In the genomic region with DNA sequence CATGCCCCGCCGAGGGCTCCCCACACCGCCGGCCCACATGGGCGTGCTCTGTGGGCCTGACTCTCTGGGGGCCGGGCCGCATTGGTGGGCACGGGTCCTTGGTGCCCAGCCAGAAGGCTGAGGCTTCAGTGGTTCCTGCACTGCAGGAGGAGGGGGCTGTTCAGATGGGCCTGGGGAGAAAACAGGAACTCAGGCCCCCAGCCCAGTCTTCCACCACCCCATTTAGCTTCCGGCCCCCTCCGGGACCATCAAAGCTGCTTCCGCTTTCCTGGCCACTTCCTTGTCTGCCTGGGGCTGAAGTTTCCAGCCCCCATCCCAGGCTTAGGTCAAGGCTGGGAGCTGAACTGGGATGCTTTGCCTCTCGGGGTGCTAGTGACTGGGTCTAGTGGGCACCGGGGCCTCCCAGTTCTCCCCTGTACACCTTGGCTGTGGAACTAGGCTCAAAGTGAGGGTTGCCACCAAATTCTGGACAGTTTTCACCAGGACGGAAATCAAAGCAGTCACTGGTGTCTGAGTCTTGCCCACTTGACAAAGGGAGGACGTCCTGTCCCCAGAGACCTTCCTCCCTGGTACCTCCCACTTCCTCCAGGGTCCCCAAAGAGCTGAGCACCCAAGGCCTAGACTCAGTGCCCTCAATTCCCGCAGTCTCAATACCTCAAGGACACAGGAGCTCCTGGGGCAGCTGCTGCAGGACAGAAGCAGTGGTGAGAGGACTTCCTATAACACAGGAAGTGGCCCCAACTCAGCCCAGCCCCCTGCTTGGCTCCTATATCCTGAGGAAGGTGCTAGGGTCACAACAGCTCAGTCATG, we compare ENCODE assay signal across 7 mouse cellular contexts. TPM values are rescaled to one million over a fixed set of nuclear protein-coding genes. Genes with fewer than 3 reads are reported as not detected.
A peak's percentile ranks its signal among the peaks of the same experiment; 100 is the strongest.
DNase-seq lines count a peak whose midpoint lies in the region; ATAC-seq and TF ChIP-seq lines count a peak whose summit lies in the region.

No protein-coding gene starts in this region.

- in situ Hi-C loops in CH12.LX (cut with MboI; ENCODE audit: low pct_ligation_motif_present, low pct_unique_long_range_greater_than_20kb, low sequenced_read_pairs), result no loop called here

- H3K36me3 ChIP-seq in CH12.LX (replicated peaks in 1 of 2; ENCODE audit: control insufficient read depth in 1 of 2, insufficient read depth in 1 of 2, low read length in 1 of 2), result peaks cover 36 to 59% of the 10 kb centered on the region in 2 experiments
- H3K36me3 ChIP-seq in heart, embryonic 14.5 days (ENCODE audit: control insufficient read depth, insufficient read depth, low read length), result peaks cover 47% of the 10 kb centered on the region
- H3K36me3 ChIP-seq in macrophage (ENCODE audit: inconsistent target), result peaks cover 41% of the 10 kb centered on the region

- H3K9me3 ChIP-seq in CH12.LX (replicated peaks; ENCODE audit: low read length), result no peaks in the 10 kb centered on the region
- no peaks in the 10 kb centered on the region for H3K9me3 ChIP-seq in heart, embryonic 14.5 days (ENCODE audit: control insufficient read depth, low read length)

- dilution Hi-C loops in CH12.LX (cut with MboI; ENCODE audit: extremely low pct_ligation_motif_present, extremely low pct_unique_long_range_greater_than_20kb, low sequenced_read_pairs), result no loop called here

- H3K27me3 ChIP-seq in CH12.LX (replicated peaks), result no peaks in the 10 kb centered on the region
- no peaks in the 10 kb centered on the region for H3K27me3 ChIP-seq in heart, embryonic 14.5 days (ENCODE audit: control insufficient read depth, insufficient read depth, low read length)

- peak overlapping the region; percentile 48 to 65 (median 57) for H3K4me3 ChIP-seq in CH12.LX (replicated peaks in 1 of 3; ENCODE audit: low read depth in 2 of 3, low read length in 2 of 3, poor library complexity in 1 of 3)
- peak overlapping the region; percentile 12 to 24 for H3K4me3 ChIP-seq in heart, embryonic 14.5 days (ENCODE audit: control insufficient read depth in 1 of 2, insufficient read depth in 1 of 2, low read depth in 1 of 2, low read length in 2 of 2)
- H3K4me3 ChIP-seq in macrophage (ENCODE audit: inconsistent target), result peak overlapping the region; percentile 90

- TF ChIP-seq EP300 in CH12.LX (IDR thresholded peaks at IDR 0.05; ENCODE audit: low read length), result no peak

- peak overlapping the region; percentile 81 for H3K4me2 ChIP-seq in CH12.LX (ENCODE audit: insufficient read depth, low read depth, poor library complexity, severe bottlenecking)
- peak overlapping the region; percentile 73 for H3K4me2 ChIP-seq in heart, embryonic 14.5 days (ENCODE audit: low read length)

- H3K27ac ChIP-seq in CH12.LX (ENCODE audit: insufficient read depth, low read depth) (peak overlapping the region; percentile 39), macrophage (peak overlapping the region; percentile 88)
- peak overlapping the region; percentile 52 to 88 for H3K27ac ChIP-seq in heart, embryonic 14.5 days (replicated peaks in 1 of 2; ENCODE audit: control insufficient read depth in 1 of 2, insufficient read depth in 1 of 2, low read depth in 2 of 2, low read length in 2 of 2)

- peak overlapping the region; percentile 52 for H3K9ac ChIP-seq in CH12.LX (ENCODE audit: insufficient read depth, low read depth)
- H3K9ac ChIP-seq in heart, embryonic 14.5 days (ENCODE audit: low read length), result peak overlapping the region; percentile 34; the same call in 1 of the 2 replicates

- no peak for ATAC-seq in heart, embryonic 14.5 days (ENCODE audit: insufficient number of reproducible peaks, insufficient read depth, low FRiP score, low read depth)

- H3K79me2 ChIP-seq in CH12.LX (replicated peaks; ENCODE audit: control insufficient read depth, extremely low read depth, insufficient read depth, poor library complexity, severe bottlenecking) (peaks cover 6% of the 10 kb centered on the region; the same call in 1 of the 2 replicates), macrophage (ENCODE audit: inconsistent target) (peaks cover 44% of the 10 kb centered on the region)

- WGBS in heart, embryonic 14.5 days, result 58% methylated on average over 16 of the region's 16 CpGs
- WGBS in macrophage (ENCODE audit: missing documents), result 1% methylated on average over 14 of the region's 16 CpGs

- TF ChIP-seq CTCF in CH12.LX (conservative IDR thresholded peaks at IDR 0.05 in 1 of 2, IDR thresholded peaks at IDR 0.05 in 1 of 2; ENCODE audit: low read depth in 2 of 2, low read length in 2 of 2), result no peak

- TF ChIP-seq RAD21 in CH12.LX (IDR thresholded peaks at IDR 0.05; ENCODE audit: low read depth, low read length), result no peak

- DNase-seq in 416B (ENCODE audit: low read depth) (peak; percentile 79), CH12.LX (ENCODE audit: extremely low read depth) (peak; percentile 59)
- peak; percentile 61 for DNase-seq in kidney, postnatal 14 days
- peak; percentile 54 to 62 for DNase-seq in thymus, postnatal 10 days (ENCODE audit: low spot score in 2 of 2)
- no peak for DNase-seq in cerebellum, adult 11-12 months

- TF ChIP-seq POLR2A in CH12.LX (IDR thresholded peaks at IDR 0.05; ENCODE audit: low read depth, low read length), result peak; percentile 45; the same call in 1 of the 2 replicates

- H3K4me1 ChIP-seq in CH12.LX (ENCODE audit: control insufficient read depth in 1 of 2, insufficient read depth in 2 of 2), result peaks cover 14 to 36% of the 10 kb centered on the region in 2 experiments
- peaks cover 10 to 23% of the 10 kb centered on the region in 2 experiments for H3K4me1 ChIP-seq in heart, embryonic 14.5 days (ENCODE audit: control insufficient read depth in 2 of 2, insufficient read depth in 2 of 2, low read length in 2 of 2)

TF ChIP-seq in CH12.LX, 34 proteins besides CTCF, POLR2A, EP300 and RAD21 (continues in another document):
- 0 out of 2 replicates have a peak, but pooled peaks have one; percentile 9 for TF ChIP-seq MEF2A (IDR thresholded peaks at IDR 0.05; ENCODE audit: borderline replicate concordance, low read depth, low read length)
- no peak for TF ChIP-seq MAX (IDR thresholded peaks at IDR 0.05; ENCODE audit: low read length)
- TF ChIP-seq ELF1 (IDR thresholded peaks at IDR 0.05; ENCODE audit: low read depth, low read length), result peak; percentile 84
- TF ChIP-seq ZMIZ1 (IDR thresholded peaks at IDR 0.05; ENCODE audit: low read depth, low read length), result 0 out of 2 replicates have a peak, but pooled peaks have one; percentile 26
- 0 out of 2 replicates have a peak, but pooled peaks have one; percentile 1 for TF ChIP-seq KAT2A (IDR thresholded peaks at IDR 0.05; ENCODE audit: insufficient replicate concordance, low read length)
- TF ChIP-seq ETS1 (conservative IDR thresholded peaks at IDR 0.05; ENCODE audit: low read depth, low read length), result no peak

RNA-seq across cellular contexts. Expression of a gene that starts 2.4 kb away (rescaled TPM):
- total RNA-seq in CH12.LX (2012; rRNA removed), result 48.9 and 51.1 TPM in 2 replicates
- 17.6 and 18.8 TPM in 2 replicates for total RNA-seq in CH12.LX (2014; rRNA removed)
- 47.6 and 54.6 TPM in 2 replicates for polyA plus RNA-seq in CH12.LX (2012; ENCODE audit: insufficient read length, low read depth)
- 16.7 and 17.2 TPM in 2 replicates for polyA plus RNA-seq in heart, embryonic 14.5 days (2014; fragmentation: Nextera tagmentation; extraction: Ambion mirVana)
- 100 to 1,000 TPM in 15 of 26 experiments, 10 to 100 TPM in 11; 19.1 to 204 (median 103) TPM for total RNA-seq in macrophage (2018; cell fraction: chromatin; rRNA removed)
- total RNA-seq in macrophage (2018; cell fraction: cytosol; rRNA removed), result 10 to 100 TPM; 20.1 to 61.2 (median 43.2) TPM
- 100 to 1,000 TPM in 2 of 26 experiments, 10 to 100 TPM in 24; 18.2 to 149 (median 64.2) TPM for total RNA-seq in macrophage (2018; cell fraction: nucleus; rRNA removed)
- 29.5 to 49.9 TPM (median 44.1 TPM) in 3 replicates for polyA plus RNA-seq in macrophage (2018)

RNA-seq across cellular contexts. Expression of a gene that starts 23.9 kb away (rescaled TPM):
- total RNA-seq in CH12.LX (2012; rRNA removed) (21.0 and 22.1 TPM in 2 replicates), CH12.LX (2014; rRNA removed) (11.1 and 12.1 TPM in 2 replicates)
- polyA plus RNA-seq in CH12.LX (2012; ENCODE audit: insufficient read length, low read depth) (43.8 and 51.9 TPM in 2 replicates), macrophage (2018) (48.3 to 268 TPM (median 62.4 TPM) in 3 replicates)
- polyA plus RNA-seq in heart, embryonic 14.5 days (2014; fragmentation: Nextera tagmentation; extraction: Ambion mirVana), result 35.1 and 36.9 TPM in 2 replicates
- 100 to 1,000 TPM in 17 of 26 experiments, 10 to 100 TPM in 9; 37.5 to 235 (median 127) TPM for total RNA-seq in macrophage (2018; cell fraction: chromatin; rRNA removed)
- 100 to 1,000 TPM in 9 of 26 experiments, 10 to 100 TPM in 17; 52.9 to 219 (median 78.0) TPM for total RNA-seq in macrophage (2018; cell fraction: cytosol; rRNA removed)
- total RNA-seq in macrophage (2018; cell fraction: nucleus; rRNA removed), result 100 to 1,000 TPM in 17 of 26 experiments, 10 to 100 TPM in 9; 37.3 to 243 (median 122) TPM

RNA-seq across cellular contexts. Expression of a gene that starts 27.4 kb away (rescaled TPM):
- 16.0 and 17.6 TPM in 2 replicates for total RNA-seq in CH12.LX (2012; rRNA removed)
- 4.8 and 6.0 TPM in 2 replicates for total RNA-seq in CH12.LX (2014; rRNA removed)
- 13.5 and 14.2 TPM in 2 replicates for polyA plus RNA-seq in CH12.LX (2012; ENCODE audit: insufficient read length, low read depth)
- polyA plus RNA-seq in heart, embryonic 14.5 days (2014; fragmentation: Nextera tagmentation; extraction: Ambion mirVana), result 16.7 and 22.4 TPM in 2 replicates
- 10 to 100 TPM; 19.3 to 86.5 (median 44.6) TPM for total RNA-seq in macrophage (2018; cell fraction: chromatin; rRNA removed)
- 10 to 100 TPM; 33.8 to 69.3 (median 53.0) TPM for total RNA-seq in macrophage (2018; cell fraction: cytosol; rRNA removed)
- total RNA-seq in macrophage (2018; cell fraction: nucleus; rRNA removed), result 10 to 100 TPM; 35.9 to 78.0 (median 54.2) TPM
- 29.4 to 53.8 TPM (median 31.8 TPM) in 3 replicates for polyA plus RNA-seq in macrophage (2018)

RNA-seq across cellular contexts. Expression of a gene that starts 27.6 kb away (rescaled TPM):
- total RNA-seq in CH12.LX (2012; rRNA removed) (27.2 and 28.6 TPM in 2 replicates), CH12.LX (2014; rRNA removed) (5.1 and 7.1 TPM in 2 replicates)
- polyA plus RNA-seq in CH12.LX (2012; ENCODE audit: insufficient read length, low read depth) (28.3 and 34.5 TPM in 2 replicates), macrophage (2018) (16.4 to 37.7 TPM (median 26.8 TPM) in 3 replicates)
- 15.3 and 17.3 TPM in 2 replicates for polyA plus RNA-seq in heart, embryonic 14.5 days (2014; fragmentation: Nextera tagmentation; extraction: Ambion mirVana)
- 100 to 1,000 TPM in 24 of 26 experiments, 10 to 100 TPM in 2; 81.6 to 355 (median 198) TPM for total RNA-seq in macrophage (2018; cell fraction: chromatin; rRNA removed)
- total RNA-seq in macrophage (2018; cell fraction: cytosol; rRNA removed), result 10 to 100 TPM; 21.4 to 53.6 (median 36.9) TPM
- total RNA-seq in macrophage (2018; cell fraction: nucleus; rRNA removed), result 100 to 1,000 TPM in 18 of 26 experiments, 10 to 100 TPM in 8; 73.9 to 157 (median 117) TPM

RNA-seq across cellular contexts. Expression of a gene that starts 43.0 kb away (rescaled TPM):
- total RNA-seq in CH12.LX (2012; rRNA removed) (not detected in 2 replicates), CH12.LX (2014; rRNA removed) (not detected in 2 replicates)
- polyA plus RNA-seq in CH12.LX (2012; ENCODE audit: insufficient read length, low read depth) (0.26 and 0.30 TPM in 2 replicates), macrophage (2018) (not detected in 3 replicates)
- 0.26 and 0.27 TPM in 2 replicates for polyA plus RNA-seq in heart, embryonic 14.5 days (2014; fragmentation: Nextera tagmentation; extraction: Ambion mirVana)
- 1 to 10 TPM in 1 of 26 experiments, under 1 TPM in 1, not detected in 24; 0.90 to 1.3 TPM for total RNA-seq in macrophage (2018; cell fraction: chromatin; rRNA removed)
- not detected for total RNA-seq in macrophage (2018; cell fraction: cytosol; rRNA removed)
- under 1 TPM in 1 of 26 experiments, not detected in 25; 0.72 TPM for total RNA-seq in macrophage (2018; cell fraction: nucleus; rRNA removed)

Comparison
In these comparisons a context has a peak if more than half of its experiments do, and no peak if none do; other contexts are left out.
1. H3K4me3 ChIP-seq: peak in every context shown above with its lines; median percentile 90 in macrophage; 57 in CH12.LX; 18 in heart, embryonic 14.5 days.